Mouse (Mus musculus) liver, postnatal 0 days (tissue): ENCODE data around the gene Enpep. TPM values are rescaled to one million over a fixed set of nuclear protein-coding genes. Genes with fewer than 3 reads are reported as not detected.

Experiments
- ATAC-seq: fragments of 200-750 bp; cut with Nextera tagmentation; 2 replicates; pipeline ENCODE4 v1.8.0; 2017; ENCODE audit warnings: mild to moderate bottlenecking, moderate library complexity
- DNase-seq: peaks from one replicate; pipeline ENCODE4 v3.0.0-alpha.2; 2016
- H3K27ac ChIP-seq: fragments of 300-500 bp; sonication (generic); 2 replicates; pipeline ENCODE4 v1.5.1; 2014; ENCODE audit warnings: antibody characterized with exemption, moderate library complexity, mild to moderate bottlenecking, low read depth
- H3K27me3 ChIP-seq: fragments of 300-500 bp; sonication (generic); 2 replicates; pipeline ENCODE4 v1.6.1; 2014; ENCODE audit warnings: low read length, control low read depth, mixed read lengths; ENCODE audit not compliant: insufficient read depth
- H3K36me3 ChIP-seq: fragments of 300-500 bp; sonication (generic); replicated peaks from 2 replicates; pipeline ENCODE4 v1.6.1; 2014; ENCODE audit warnings: mild to moderate bottlenecking, control low read depth, low read length, moderate library complexity, mixed read lengths; ENCODE audit not compliant: insufficient read depth
- H3K4me1 ChIP-seq: fragments of 300-500 bp; sonication (generic); 2 replicates; pipeline ENCODE4 v1.6.1; 2014; ENCODE audit warnings: antibody characterized with exemption, mild to moderate bottlenecking, control low read depth; ENCODE audit not compliant: insufficient read depth
- H3K4me2 ChIP-seq: fragments of 300-500 bp; sonication (generic); 2 replicates; pipeline ENCODE4 v1.6.1; 2014; ENCODE audit warnings: low read depth, mild to moderate bottlenecking, low read length, moderate library complexity, mixed read lengths
- H3K4me3 ChIP-seq: fragments of 300-500 bp; sonication (generic); 2 replicates; pipeline ENCODE4 v1.5.1; 2014; ENCODE audit warnings: low read depth, low read length
- H3K9ac ChIP-seq: fragments of 300-500 bp; sonication (generic); replicated peaks from 2 replicates; pipeline ENCODE4 v1.6.1; 2014; ENCODE audit warnings: mild to moderate bottlenecking, moderate library complexity
- H3K9me3 ChIP-seq: fragments of 300-500 bp; sonication (generic); 2 replicates; pipeline ENCODE4 v1.6.1; 2016; ENCODE audit warnings: mild to moderate bottlenecking, control low read depth, low read length, mixed read lengths
- CTCF ChIP-seq: sonication (generic); IDR thresholded peaks from 2 replicates; pipeline ENCODE4 v1.5.1; 2016; ENCODE audit warnings: antibody characterized with exemption, low read depth
- EP300 ChIP-seq: IDR thresholded peaks from 2 replicates; pipeline ENCODE4 v1.6.1; 2016; ENCODE audit warnings: antibody characterized with exemption, low read depth, mild to moderate bottlenecking
- WGBS: fragments of 180-500 bp; shearing (Covaris S2); extraction: QIAGEN DNeasy Blood & Tissue Kit; methylation state at CpG from one replicate; pipeline ENCODE4 v1.1.7; 2014; ENCODE audit not compliant: insufficient replicate concordance; 5-methylcytosine and 5-hydroxymethylcytosine counted together
- polyA plus RNA-seq: library from polyadenylated mRNA; unstranded; fragments of >200 nt; fragmentation: Nextera tagmentation; extraction: Ambion mirVana; gene quantifications from 2 replicates; pipeline ENCODE4 v1.2.1, GENCODE M21; 2015

Enpep gene
- polyA plus RNA-seq, 1 experiment from 2014 or later: 8.6 TPM

DNA sequence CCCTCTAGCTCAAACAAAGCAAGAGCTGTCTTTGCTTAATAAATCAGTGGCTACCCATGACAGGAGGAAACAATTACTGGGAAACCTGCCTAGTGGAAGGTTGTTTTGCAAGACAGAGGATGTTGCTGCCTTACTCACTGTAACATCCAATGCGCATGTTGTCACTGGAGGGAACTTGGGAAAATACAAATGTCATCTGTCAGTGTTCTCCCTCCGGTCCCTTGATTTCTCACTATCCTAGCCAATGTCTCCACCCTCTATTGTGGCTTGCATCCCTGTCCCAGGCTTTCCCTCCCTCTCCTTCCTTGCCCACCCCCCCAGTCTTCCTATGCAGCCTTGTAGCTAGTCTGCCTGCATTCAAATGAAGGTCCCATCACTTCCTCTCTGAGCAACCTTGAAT is 36.6 kb downstream of the Enpep start:
- no peak for ATAC-seq
- Histone ChIP-seq H3K27ac (no peak overlapping the region), H3K9me3 (no peaks in the 10 kb centered on the region), H3K4me2 (no peak overlapping the region), H3K27me3 (no peaks in the 10 kb centered on the region), H3K36me3 (no peaks in the 10 kb centered on the region), H3K4me1 (no peaks in the 10 kb centered on the region), H3K4me3 (no peak overlapping the region), H3K9ac (no peak overlapping the region)
- 56% methylated on average over 2 of the region's 2 CpGs for WGBS
- TF ChIP-seq EP300 (no peak), CTCF (no peak)
- DNase-seq: no peak

DNA sequence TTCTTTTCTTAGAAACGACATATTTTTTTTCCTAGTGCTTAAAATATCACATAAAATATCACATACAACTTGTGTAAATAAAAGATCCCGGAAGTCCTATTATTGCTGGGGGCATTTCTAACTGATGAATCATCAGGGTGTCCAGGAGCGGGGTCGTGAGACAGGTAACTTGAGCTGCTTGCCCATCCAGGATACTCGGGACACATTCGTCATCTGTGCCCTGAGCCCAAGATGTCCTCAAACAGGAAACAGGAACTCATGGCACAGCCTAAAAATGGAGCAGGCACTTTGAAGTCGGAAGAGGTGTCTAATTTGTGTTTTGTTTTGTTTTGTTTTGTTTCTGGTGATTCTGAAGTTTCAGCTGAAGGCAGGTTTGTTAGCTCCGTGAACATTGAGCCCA is 43.0 kb downstream of the Enpep start:
- Histone ChIP-seq H3K27me3 (no peaks in the 10 kb centered on the region), H3K9ac (no peak overlapping the region), H3K4me3 (no peak overlapping the region), H3K36me3 (no peaks in the 10 kb centered on the region), H3K27ac (no peak overlapping the region), H3K4me2 (no peak overlapping the region), H3K9me3 (no peaks in the 10 kb centered on the region), H3K4me1 (no peaks in the 10 kb centered on the region)
- WGBS: 56% methylated on average over 8 of the region's 8 CpGs
- ATAC-seq (no peak), DNase-seq (no peak)
- no peak for TF ChIP-seq EP300
- TF ChIP-seq CTCF: no peak

DNA sequence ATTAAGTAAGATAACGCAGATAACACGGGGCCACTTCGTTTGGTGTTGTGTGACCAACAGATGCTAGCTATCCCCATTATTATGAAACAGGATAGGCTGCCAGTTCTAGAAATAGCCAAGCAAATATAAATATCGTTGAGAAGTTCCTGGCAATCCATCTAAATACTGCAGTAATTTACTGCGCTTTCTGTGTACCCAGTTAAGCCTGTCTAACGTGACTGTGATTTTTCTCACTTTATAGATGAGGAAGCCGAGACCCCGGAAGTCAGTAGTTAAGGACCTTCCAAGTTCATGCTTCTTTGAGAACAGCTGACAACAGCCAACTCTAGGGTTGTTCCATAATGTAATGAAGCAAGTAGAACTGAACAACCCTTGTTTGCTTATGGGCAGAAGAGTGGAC is 45.4 kb downstream of the Enpep start:
- TF ChIP-seq CTCF (no peak), EP300 (no peak)

DNA sequence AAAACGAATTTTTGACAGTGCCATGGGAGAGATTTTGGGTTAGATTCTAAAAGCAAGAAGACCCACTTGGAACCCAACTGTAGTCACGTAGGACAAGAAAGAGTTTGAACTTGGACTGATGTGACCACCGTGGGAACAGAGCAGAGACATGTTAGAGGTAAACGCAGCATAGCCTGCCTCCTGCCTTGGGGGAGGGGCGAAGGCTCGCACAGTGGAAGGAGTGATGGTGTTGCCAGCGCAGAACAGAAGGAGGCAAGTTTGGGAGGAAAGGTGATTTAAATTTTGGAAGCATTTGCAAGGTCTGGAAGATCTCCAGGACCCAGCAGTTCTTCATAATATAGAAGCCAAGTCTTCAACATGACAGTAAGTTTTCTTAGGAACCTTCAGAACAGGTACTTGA is 46.1 kb downstream of the Enpep start:
- no peaks in the 10 kb centered on the region for H3K4me1 ChIP-seq
- no peak overlapping the region for H3K4me2 ChIP-seq
- no peak for TF ChIP-seq EP300
- TF ChIP-seq CTCF: no peak
- no peak for DNase-seq
- no peak overlapping the region for H3K9ac ChIP-seq
- ATAC-seq: no peak
- no peaks in the 10 kb centered on the region for H3K36me3 ChIP-seq
- H3K9me3 ChIP-seq: no peaks in the 10 kb centered on the region
- no peak overlapping the region for H3K4me3 ChIP-seq
- WGBS: 63% methylated on average over 7 of the region's 7 CpGs
- no peaks in the 10 kb centered on the region for H3K27me3 ChIP-seq
- no peak overlapping the region for H3K27ac ChIP-seq

More for the DNA sequence above, 45.4 kb downstream of the Enpep start:
- H3K36me3 ChIP-seq: no peaks in the 10 kb centered on the region
- no peak for ATAC-seq
- no peak overlapping the region for H3K9ac ChIP-seq
- no peaks in the 10 kb centered on the region for H3K4me1 ChIP-seq
- DNase-seq: no peak
- H3K9me3 ChIP-seq: no peaks in the 10 kb centered on the region
- H3K4me2 ChIP-seq: no peak overlapping the region
- no peaks in the 10 kb centered on the region for H3K27me3 ChIP-seq
- no peak overlapping the region for H3K27ac ChIP-seq
- no peak overlapping the region for H3K4me3 ChIP-seq
- WGBS: 74% methylated on average over 8 of the region's 8 CpGs

DNA sequence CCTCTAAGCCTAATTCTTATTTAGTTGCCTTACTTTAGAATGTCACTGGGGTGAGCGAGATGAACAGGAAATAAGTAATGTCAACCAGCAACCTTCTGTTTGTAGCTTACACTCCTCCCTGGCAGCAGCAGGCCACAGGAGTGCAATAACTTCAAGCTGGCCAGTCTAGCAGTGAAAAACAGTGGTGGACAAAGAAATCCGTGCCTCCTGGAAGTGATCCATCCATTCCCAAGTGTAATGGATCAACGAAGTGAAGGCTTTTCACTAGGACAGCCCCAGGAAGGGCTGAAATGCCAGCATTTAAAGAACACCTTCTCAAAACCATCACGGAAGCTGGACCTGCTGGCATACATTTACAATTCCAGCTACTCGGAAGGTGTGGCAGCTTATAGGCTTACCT is 48.2 kb downstream of the Enpep start:
- ATAC-seq: no peak
- Histone ChIP-seq H3K4me2 (no peak overlapping the region), H3K4me3 (no peak overlapping the region), H3K9me3 (no peaks in the 10 kb centered on the region), H3K27me3 (no peaks in the 10 kb centered on the region), H3K4me1 (no peaks in the 10 kb centered on the region), H3K9ac (no peak overlapping the region), H3K36me3 (no peaks in the 10 kb centered on the region), H3K27ac (no peak overlapping the region)
- no peak for TF ChIP-seq CTCF
- TF ChIP-seq EP300: no peak
- 70% methylated on average over 5 of the region's 5 CpGs for WGBS
- DNase-seq: no peak

DNA sequence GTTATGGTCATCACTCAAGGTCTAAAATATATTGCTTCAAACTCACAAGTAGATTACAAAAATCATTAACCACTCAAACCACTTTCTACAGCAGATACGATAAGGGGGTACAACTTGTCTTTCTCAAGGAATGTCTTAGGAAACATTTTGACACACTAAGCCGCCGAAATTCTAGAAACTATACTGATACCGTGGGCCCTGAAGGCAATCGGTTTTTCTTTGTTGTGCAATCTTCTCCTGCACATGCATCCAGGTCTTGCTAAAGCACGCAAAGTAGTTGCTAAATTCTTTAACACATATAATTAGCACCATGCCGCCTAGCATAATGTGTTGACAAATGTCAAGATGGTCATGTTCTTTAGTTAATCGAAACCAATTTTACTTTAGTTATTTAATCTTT is 53.1 kb downstream of the Enpep start:
- ATAC-seq: no peak
- H3K4me3 ChIP-seq: no peak overlapping the region
- no peaks in the 10 kb centered on the region for H3K4me1 ChIP-seq
- 67% methylated on average over 8 of the region's 8 CpGs for WGBS
- TF ChIP-seq EP300 (no peak), CTCF (no peak)
- H3K36me3 ChIP-seq: no peaks in the 10 kb centered on the region
- H3K4me2 ChIP-seq: no peak overlapping the region
- H3K9ac ChIP-seq: no peak overlapping the region
- DNase-seq: no peak
- H3K27me3 ChIP-seq: no peaks in the 10 kb centered on the region
- H3K27ac ChIP-seq: no peak overlapping the region
- H3K9me3 ChIP-seq: no peaks in the 10 kb centered on the region
